Mouse (Mus musculus): Measurements from ENCODE around the gene Fkbp9.

DNA sequence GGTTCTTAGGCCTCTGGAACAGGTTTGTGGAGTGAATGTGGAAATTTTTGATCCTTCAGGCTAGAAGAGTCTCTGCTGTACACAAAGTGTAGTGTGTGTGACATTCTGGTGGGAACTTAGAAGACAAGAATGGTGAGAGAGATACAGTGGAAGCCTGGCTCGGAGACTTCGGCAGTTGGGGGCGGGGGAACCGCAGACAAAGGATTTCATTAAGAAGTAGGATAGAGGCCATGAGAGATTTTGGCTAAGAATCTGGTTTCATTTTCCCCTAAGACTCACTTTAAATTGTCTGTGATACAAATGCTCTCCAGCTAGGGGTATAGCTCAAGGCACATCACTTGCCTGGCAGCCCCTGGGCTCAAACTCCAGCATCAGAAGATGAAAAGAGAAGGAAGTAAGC lies 26.8 kb upstream of the Fkbp9 start:
- TF ChIP-seq CTCF (IDR thresholded peaks at IDR 0.05; ENCODE audit: low read depth, low read length) (no peak), POLR2A (IDR thresholded peaks at IDR 0.05; ENCODE audit: insufficient read depth, low read length) (no peak)
